Mouse (Mus musculus) G1E-ER4 (cell line): ENCODE measurements around the gene Bola3. TPM values are rescaled to one million over a fixed set of nuclear protein-coding genes. Genes with fewer than 3 reads are reported as not detected.

Experiments
- GATA1 ChIP-seq: IDR thresholded peaks from one replicate; pipeline ENCODE4 v1.8.0; 2012; ENCODE audit warnings: low read length, inconsistent platforms
- polyA plus RNA-seq: library from polyadenylated mRNA; stranded (reverse); fragments of >175 nt; gene quantifications from 2 replicates; pipeline ENCODE4 v1.2.3, GENCODE M21; 2012

Gene Bola3
- polyA plus RNA-seq, 1 experiment, result 111 TPM

DNA sequence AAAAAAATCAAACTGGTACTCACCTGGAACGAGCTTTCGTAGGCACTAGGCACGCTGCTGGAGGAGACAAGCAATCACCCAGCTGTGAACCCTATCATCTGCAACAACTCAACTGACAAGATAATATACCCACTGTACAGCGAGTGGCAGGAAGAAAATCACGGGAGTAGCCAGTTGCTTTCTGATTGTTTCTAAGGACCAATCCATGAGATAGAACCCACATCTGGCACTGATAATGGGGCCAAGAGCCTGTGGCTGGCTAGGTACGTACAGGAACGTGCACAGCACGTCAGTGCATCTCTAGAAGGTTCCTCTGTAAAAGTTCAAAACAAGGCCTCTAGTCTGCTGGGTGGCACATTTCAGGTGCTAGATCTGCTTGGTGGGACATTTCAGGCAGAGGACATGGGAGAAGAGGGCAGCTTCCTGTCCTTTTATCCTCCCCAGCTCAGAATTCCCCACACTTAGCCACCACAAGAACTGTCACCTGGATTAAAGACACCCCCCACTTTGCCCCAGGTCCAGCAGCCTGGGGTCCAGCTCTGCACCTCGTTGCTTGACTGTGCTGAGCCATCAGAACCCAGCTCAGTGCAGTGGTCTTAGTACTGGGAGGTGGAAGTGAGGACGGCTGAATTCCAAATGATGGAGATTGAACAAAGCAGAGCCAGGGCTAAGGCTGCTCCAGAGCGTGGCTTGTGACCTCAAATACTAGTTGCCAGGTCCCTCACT, 12.7 kb downstream of the Bola3 start:
- TF ChIP-seq GATA1, result peak; percentile 27

DNA sequence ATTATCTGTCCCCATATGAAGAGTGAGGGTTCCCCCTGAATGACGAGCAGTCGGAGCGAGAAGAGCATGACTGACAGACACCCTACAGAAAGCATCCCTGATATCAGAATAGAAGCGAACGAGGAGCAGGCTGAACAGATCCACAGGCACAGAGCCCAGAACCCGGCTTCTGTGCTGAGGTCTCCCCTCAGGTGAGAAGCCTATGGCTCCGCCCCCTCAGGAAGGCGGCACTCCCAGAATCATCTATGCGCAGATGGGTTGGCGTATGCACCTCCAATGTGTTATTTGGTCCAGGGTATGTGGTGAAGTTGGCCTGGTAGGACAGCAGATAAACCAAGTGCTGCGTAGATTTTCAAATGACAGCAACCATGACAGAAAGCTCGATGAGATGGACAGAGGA, 14.1 kb downstream of the Bola3 start:
- TF ChIP-seq GATA1, result no peak

DNA sequence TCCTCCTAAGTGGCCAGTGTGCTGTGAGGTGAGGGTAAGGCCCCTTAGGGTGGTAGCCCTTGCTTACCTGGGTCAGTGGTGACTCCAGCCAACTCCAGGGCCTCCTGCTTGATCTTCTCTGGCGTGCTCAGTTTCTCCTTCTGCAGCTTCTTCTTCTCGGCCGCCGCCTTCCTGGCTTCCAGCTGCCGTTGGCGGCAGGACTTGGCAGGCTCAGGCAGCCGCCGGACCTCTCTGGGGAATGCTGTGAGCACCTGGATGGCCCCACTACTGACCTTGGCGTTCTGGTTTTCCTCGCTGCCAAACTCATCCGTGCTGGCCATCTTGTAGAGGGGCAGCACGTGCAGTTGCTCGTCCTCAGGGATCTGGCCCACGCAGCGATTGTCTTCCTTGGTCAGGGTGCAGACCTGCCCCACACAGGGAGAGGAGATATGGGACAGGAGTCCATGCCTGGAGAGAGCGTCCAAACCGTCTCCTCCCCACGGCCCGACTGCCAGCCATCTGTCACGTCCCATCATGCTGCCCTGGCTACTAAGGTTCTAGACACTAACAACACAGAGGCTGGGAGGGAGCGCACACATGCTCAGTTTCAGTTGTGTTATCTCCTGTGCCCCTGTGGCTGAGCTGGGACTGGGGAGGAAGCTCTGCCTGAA, 21.5 kb downstream of the Bola3 start:
- no peak for TF ChIP-seq GATA1

DNA sequence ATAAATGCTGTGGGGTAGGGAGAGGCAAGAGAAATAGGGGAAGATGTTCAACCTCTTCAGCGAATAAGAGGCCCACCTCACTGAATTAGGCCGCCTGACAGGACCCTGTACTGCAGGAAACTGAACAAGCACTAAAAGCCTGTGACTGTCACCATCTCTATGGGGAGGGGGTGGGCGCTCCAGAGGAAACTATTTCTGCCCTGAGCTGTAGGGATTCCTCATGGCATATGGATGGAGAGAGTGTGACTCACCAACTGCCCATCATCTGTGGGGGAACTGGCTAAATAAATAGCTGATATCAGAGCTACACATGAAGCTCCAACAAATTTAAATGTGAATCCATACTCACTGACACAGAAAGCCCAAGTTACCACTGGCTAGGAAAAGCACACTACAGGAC, 22.4 kb downstream of the Bola3 start:
- no peak for TF ChIP-seq GATA1

DNA sequence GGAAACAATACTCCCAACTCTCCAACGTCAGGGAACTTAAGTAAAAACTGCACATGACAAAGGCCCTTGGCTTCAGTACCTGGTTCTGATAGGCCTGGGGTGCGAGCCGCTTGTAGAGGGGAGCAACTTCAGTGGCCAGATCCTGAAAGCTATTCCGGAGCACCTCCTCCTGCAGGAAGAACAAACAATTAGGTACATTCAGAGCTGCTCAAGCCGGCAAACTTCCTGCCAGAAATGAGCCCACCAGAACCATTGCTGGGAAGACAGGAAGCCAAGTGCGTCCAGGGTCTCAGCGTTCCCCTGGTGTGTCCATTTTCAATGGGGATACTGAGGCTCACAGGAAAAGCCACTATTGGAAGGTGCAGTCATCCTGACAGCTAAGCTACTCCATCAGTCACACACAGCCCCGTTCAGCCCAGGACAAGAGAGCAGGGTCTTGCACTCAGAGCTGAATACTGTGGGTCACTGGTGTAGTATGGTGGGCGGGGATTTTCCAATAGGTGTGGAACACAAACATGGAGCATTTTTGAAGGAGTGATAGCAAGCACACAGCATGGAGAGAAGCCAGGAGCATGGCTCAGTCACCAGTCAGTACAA, 24.9 kb downstream of the Bola3 start:
- no peak for TF ChIP-seq GATA1

DNA sequence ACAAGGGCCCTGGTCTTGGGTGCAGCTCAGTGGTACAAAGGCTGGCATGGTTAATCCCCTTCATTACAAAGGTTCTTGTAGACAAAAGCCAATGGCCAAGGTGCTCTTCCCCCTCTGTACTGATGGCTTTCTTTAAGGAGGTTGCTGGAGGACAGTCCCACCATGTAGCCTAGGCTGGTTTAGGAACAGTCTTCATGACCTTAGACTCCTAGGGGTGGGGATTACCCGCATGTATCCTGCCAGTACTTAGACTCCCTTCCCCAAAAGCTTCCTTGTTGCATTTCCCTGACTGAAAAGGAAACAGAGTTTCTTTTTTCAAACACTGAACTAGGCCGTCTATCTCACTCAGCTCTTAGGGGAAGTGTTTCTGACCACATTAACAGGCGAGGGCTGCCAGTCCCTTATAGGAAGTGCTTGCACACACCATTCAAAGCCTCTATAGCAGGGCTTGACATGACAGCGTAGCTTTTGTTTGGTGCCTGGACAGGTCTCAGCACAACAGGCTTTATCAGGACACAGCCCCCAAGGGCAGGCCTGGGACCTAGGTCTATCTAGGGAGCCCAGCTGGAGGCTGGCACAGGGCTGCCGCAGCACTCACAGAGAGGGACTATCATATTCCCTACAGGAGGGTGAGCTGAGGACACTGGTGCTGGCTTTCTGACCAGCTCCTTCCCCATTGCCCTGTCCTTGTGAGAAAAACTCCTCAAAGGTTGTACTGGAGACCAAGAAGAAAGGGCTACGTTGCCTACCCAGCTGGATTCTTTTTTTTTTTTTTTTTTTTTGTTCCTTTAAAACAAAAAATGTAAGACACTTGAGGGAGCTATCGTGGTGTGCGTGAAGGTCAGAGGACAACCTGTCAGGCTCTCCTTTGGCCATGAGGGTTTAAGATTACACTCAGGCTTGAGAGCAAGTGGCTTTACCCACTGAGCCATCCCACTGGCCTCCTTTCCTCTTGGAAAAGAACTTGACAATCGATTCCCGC, 32.9 kb downstream of the Bola3 start:
- no peak for TF ChIP-seq GATA1

DNA sequence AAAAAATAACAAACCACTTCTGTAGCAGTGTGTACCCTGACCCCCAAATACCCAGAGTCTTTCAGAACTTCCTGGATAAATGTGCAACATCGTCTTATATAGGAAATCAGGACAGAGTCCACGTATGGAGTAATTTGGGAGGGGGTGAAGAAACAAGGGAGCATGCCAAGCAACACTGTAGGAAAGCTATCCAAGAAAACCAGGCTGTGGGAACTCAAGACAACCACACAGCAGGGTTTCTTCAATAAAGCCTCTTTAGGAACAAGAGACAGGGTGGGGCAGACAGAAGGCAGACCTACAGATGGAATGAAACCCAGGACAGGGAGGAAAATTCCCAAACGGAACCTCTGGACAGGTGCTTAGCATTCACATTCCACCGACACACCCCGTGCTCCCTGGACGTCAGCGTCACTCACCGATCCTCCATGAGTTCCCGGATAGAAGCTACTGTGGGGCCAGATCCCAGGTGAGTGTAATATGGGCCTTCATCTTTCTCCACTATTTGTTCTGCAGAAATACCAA, 36.7 kb downstream of the Bola3 start:
- no peak for TF ChIP-seq GATA1

DNA sequence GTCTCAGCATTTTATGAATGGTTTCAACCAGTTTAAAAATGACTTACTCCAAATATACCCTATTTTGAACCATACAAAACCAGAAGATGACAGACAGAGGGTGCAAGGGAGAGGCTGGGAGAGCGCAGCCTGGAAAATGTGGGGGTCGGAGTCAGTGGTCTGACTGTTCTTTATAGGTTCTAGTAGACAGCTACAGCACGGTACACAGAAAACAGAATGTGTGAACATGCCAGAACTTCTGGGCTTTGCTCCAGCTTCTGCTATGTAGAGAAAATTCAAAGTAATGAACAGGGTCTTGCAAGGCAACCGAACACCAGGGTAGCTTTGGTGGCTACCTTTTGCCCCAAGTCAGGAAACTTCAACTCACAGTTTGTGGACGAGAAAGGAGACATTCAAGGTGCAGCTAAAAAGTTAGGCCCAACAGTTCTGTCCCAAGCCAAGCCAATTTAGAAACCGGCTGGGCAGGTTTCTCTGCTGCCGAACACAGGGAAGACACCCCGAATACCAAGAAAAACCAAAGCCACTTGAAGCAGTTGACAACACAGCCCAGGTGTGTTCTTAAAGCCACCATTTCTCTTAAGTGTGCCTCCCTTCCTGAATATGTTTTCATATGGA, 43.3 kb downstream of the Bola3 start:
- TF ChIP-seq GATA1, result no peak

DNA sequence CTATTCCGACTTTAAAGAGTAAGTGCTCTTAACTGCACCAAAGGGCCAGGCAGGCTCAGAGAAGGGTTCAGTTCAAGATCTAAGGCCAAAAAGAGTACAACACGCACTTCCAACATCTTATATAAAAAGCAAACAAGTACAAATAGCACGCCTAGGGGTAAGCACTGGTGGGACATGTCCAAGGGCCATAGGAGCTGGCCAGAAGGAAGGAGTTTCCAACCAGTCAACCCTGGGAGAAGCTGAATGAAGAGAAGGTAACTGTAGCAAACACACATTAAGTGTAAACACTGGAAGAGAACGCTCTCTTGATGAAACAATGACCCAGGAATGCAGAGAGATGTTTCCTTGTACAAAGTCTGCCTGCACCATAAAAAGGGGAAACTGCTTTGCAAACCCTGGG, 45.2 kb downstream of the Bola3 start:
- no peak for TF ChIP-seq GATA1

DNA sequence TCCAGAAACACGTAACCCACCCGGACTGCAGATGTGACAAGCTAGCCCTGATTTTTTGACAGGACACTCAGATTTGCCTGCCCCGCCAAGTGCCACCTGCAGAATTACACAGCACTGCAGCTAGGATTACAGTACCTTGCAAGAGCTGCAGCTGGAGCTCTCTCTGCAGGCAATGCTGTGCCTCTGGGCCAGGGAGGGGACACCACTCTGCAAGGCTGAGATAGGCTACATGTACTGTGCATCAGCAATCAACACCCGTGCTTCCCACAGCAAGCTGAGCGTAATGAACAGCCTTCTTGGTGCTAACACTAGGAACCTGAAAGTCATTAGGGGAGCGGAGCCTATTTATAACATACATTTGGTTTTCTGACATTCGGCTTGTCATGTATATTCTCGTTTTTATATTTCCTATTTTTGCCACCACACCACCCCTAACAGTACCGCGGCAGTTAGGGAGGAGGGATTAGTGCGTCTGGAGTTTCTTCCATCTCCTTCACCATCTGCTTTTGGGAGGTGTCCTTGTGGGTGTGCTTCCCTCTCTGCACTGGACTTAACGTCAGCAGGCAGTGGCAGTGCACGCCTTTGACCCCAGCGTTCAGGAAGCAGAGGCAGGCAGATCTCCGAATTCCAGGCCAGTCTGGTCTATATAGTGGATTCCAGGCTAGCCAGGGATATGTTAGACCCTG, 46.7 kb downstream of the Bola3 start:
- no peak for TF ChIP-seq GATA1

DNA sequence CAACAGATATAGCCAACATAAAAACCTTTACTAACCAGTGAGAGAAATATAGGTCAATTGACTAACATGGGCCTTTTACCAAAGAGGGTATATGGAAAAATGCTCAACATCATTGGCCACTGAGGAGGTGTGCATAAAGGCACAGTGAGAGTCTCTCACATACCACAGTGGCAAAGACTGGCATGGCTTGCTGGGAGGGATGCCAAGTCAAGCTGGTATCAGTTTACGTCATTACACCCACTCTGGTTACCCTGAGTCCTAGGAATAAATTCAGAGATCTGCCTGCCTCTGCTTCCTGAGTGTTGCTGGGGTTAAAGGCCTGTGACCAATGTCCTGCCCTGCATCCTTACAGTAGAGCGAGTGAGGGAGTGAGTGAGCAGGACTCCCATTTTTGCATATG, 47.8 kb downstream of the Bola3 start:
- no peak for TF ChIP-seq GATA1

DNA sequence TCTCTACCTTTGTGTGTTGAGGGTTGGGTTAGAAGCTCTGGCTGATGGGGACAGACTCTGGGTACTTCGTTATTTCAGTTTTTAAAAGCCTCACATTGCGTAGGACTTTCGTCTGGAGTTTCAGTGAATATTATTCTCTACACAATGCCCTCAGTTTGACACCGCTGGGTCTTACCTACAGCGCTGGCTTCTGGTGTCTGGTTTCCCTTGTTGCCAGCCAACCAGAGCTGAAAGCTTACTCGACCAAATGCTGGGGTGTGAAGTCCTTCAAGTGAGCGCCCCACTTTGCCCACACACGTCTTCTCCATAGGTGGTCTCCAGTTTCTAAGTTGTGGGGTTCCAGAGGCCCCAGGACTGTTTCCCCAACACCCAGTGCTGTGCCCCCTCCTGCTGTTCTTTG, 48.8 kb downstream of the Bola3 start:
- no peak for TF ChIP-seq GATA1

DNA sequence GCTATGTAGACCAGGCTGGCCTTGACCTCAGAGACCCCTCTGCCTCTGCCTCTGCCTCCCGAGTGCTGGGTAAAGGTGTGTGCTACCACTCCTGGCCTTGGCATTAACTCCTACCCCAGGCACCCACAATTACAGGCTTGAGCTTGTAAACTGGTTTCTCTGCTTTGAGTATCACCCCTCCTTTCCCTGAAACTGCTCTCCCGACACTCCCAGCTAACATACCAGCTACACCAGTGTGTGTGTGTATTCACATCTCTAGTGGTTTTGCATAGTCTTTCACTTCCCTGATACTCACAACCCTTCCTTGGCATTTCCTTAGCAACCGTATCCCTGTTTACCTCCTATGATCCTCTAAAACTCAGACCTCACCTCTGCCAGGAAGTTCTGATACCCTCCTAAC, 50.8 kb downstream of the Bola3 start:
- no peak for TF ChIP-seq GATA1

DNA sequence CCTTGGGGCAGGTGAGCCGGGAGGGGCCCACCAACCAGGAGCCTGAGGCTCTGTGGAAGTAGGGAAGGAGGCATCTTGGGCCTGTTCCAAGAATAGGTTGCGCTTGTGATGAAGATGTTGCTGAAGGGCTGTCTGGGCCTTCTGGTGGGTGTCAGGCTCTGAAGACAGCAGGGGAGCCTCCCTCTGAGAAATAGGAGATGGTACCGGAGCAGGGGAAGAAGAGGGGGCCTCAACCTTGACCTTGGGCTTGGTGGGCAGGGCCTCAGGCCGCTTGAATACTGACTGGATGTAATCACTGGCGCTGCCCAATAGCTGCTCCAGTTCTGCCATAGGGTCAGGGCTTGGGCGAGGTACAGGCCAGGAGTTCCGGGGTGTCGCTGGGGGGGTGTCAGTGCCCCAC, 54.5 kb downstream of the Bola3 start:
- no peak for TF ChIP-seq GATA1
